Mouse (Mus musculus): Measurements from ENCODE around the gene Krt8. TPM values are rescaled to one million over a fixed set of nuclear protein-coding genes. Genes with fewer than 3 reads are reported as not detected.

Krt8 gene
- polyA plus RNA-seq, 1 experiment = 0.20 TPM

- Histone ChIP-seq H3K4me3 (ENCODE audit: insufficient read depth, poor library complexity, severe bottlenecking) (no peak overlapping the region), H3K27me3 (ENCODE audit: control insufficient read depth, insufficient read depth, insufficient read length) (peaks cover 45% of the 10 kb centered on the region), H3K79me2 (ENCODE audit: control insufficient read depth, insufficient read depth) (no peaks in the 10 kb centered on the region), H3K79me3 (ENCODE audit: low read depth) (no peaks in the 10 kb centered on the region), H3ac (ENCODE audit: control insufficient read depth, insufficient read length, low read depth) (no peak overlapping the region), H3K36me3 (ENCODE audit: control insufficient read depth, insufficient read depth) (no peaks in the 10 kb centered on the region)
- TF ChIP-seq CTCF (IDR thresholded peaks at IDR 0.05; ENCODE audit: control insufficient read depth, insufficient read depth, insufficient read length) (peak; percentile 54), FOSL1 (IDR thresholded peaks at IDR 0.05; ENCODE audit: insufficient read depth, low read length, poor library complexity, severe bottlenecking) (no peak), USF1 (IDR thresholded peaks at IDR 0.05; ENCODE audit: low read depth) (no peak), MAX (IDR thresholded peaks at IDR 0.05) (no peak)
Observed at GRCm38 (mm10) chr15:101970536-101970935, 33.7 kb downstream of the Krt8 start.

DNA sequence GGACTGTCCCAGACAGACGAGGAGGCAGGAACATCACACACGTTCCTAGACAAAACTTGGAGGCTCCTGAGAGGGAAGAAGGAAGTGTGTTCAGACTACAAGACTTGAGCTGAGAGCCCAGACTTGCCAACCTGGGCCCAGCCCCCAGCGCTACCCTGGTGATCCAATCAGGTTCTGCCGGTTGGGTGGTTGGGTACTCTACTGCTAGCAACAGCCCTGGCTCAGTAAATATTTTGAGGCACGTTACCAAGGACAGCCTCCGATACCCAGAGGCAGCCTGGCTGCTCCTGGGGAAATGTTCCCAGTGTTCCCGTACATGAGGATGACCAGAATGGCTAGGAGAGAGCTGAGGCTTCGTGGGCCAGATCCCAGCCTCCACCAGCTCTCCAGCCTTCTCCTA is 37.5 kb downstream of the Krt8 start:
- Histone ChIP-seq H3K36me3 (ENCODE audit: control insufficient read depth, insufficient read depth) (no peaks in the 10 kb centered on the region), H3K79me3 (ENCODE audit: low read depth) (no peaks in the 10 kb centered on the region), H3K4me3 (ENCODE audit: insufficient read depth, poor library complexity, severe bottlenecking) (no peak overlapping the region), H3K27me3 (ENCODE audit: control insufficient read depth, insufficient read depth, insufficient read length) (peaks cover 68% of the 10 kb centered on the region), H3ac (ENCODE audit: control insufficient read depth, insufficient read length, low read depth) (no peak overlapping the region), H3K79me2 (ENCODE audit: control insufficient read depth, insufficient read depth) (no peaks in the 10 kb centered on the region)
- TF ChIP-seq CTCF (IDR thresholded peaks at IDR 0.05; ENCODE audit: control insufficient read depth, insufficient read depth, insufficient read length) (no peak), MAX (IDR thresholded peaks at IDR 0.05) (no peak), FOSL1 (IDR thresholded peaks at IDR 0.05; ENCODE audit: insufficient read depth, low read length, poor library complexity, severe bottlenecking) (no peak), CEBPB (IDR thresholded peaks at IDR 0.05; ENCODE audit: low read depth) (no peak), MYOD1 (IDR thresholded peaks at IDR 0.05; ENCODE audit: control insufficient read depth, insufficient read length, low read depth) (no peak), USF1 (IDR thresholded peaks at IDR 0.05; ENCODE audit: low read depth) (no peak), MYOG (IDR thresholded peaks at IDR 0.05; ENCODE audit: control insufficient read depth, extremely low read depth, insufficient read length) (no peak)

DNA sequence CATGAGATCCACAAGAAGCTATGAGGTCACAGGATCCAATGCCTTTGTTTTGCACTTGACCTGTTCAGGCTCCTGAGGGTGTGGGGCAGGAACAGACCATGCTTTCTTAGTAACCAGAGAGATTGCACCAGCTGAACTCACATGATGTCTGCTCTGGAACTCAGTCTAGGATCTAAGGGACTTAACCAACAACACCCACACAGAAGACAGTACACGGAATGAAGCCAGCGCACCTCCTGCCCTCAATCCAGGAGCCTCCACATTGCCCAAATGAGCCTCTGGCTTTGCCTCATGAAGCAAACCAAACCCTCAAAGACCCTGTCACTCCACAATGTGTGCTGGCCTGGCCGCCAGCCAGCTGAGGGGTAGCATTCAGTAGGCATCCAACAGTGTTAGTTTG is 45.4 kb downstream of the Krt8 start:
- H3K36me3 ChIP-seq (ENCODE audit: control insufficient read depth, insufficient read depth) = no peaks in the 10 kb centered on the region
- no peaks in the 10 kb centered on the region for H3K79me3 ChIP-seq (ENCODE audit: low read depth)

GRCm38 (mm10) chr15:101954187-101954586 is 50.1 kb downstream of the Krt8 start, which contains the start of gene Krt78:
TSS of gene Krt78 (minus strand) at chr15:101954287.
- no peak within 1 kb of the TSS for H3ac ChIP-seq (ENCODE audit: control insufficient read depth, insufficient read length, low read depth)
- no peak within 1 kb of the TSS for H3K4me3 ChIP-seq (ENCODE audit: insufficient read depth, poor library complexity, severe bottlenecking)
- H3K79me2 ChIP-seq (ENCODE audit: control insufficient read depth, insufficient read depth) = no peaks in the 10 kb centered on the region
- H3K79me3 ChIP-seq (ENCODE audit: low read depth) = no peaks in the 10 kb centered on the region
- H3K36me3 ChIP-seq (ENCODE audit: control insufficient read depth, insufficient read depth) = no peaks in the 10 kb centered on the region
- H3K27me3 ChIP-seq (ENCODE audit: control insufficient read depth, insufficient read depth, insufficient read length) = peaks cover 86% of the 10 kb centered on the region
- TF ChIP-seq USF1 (IDR thresholded peaks at IDR 0.05; ENCODE audit: low read depth) (no peak), CEBPB (IDR thresholded peaks at IDR 0.05; ENCODE audit: low read depth) (no peak), MAX (IDR thresholded peaks at IDR 0.05) (no peak), CTCF (IDR thresholded peaks at IDR 0.05; ENCODE audit: control insufficient read depth, insufficient read depth, insufficient read length) (no peak), FOSL1 (IDR thresholded peaks at IDR 0.05; ENCODE audit: insufficient read depth, low read length, poor library complexity, severe bottlenecking) (no peak), MYOG (IDR thresholded peaks at IDR 0.05; ENCODE audit: control insufficient read depth, extremely low read depth, insufficient read length) (no peak), MYOD1 (IDR thresholded peaks at IDR 0.05; ENCODE audit: control insufficient read depth, insufficient read length, low read depth) (no peak)

More for the DNA sequence above, 45.4 kb downstream of the Krt8 start:
- H3K27me3 ChIP-seq (ENCODE audit: control insufficient read depth, insufficient read depth, insufficient read length) = peaks cover 59% of the 10 kb centered on the region
- H3ac ChIP-seq (ENCODE audit: control insufficient read depth, insufficient read length, low read depth) = no peak overlapping the region
- TF ChIP-seq MYOD1 (IDR thresholded peaks at IDR 0.05; ENCODE audit: control insufficient read depth, insufficient read length, low read depth) (no peak), USF1 (IDR thresholded peaks at IDR 0.05; ENCODE audit: low read depth) (no peak), CEBPB (IDR thresholded peaks at IDR 0.05; ENCODE audit: low read depth) (no peak), MAX (IDR thresholded peaks at IDR 0.05) (no peak), MYOG (IDR thresholded peaks at IDR 0.05; ENCODE audit: control insufficient read depth, extremely low read depth, insufficient read length) (no peak)
- no peaks in the 10 kb centered on the region for H3K79me2 ChIP-seq (ENCODE audit: control insufficient read depth, insufficient read depth)
- H3K4me3 ChIP-seq (ENCODE audit: insufficient read depth, poor library complexity, severe bottlenecking) = no peak overlapping the region

- H3K79me2 ChIP-seq (ENCODE audit: control insufficient read depth, insufficient read depth) = no peaks in the 10 kb centered on the region
- no peaks in the 10 kb centered on the region for H3K79me3 ChIP-seq (ENCODE audit: low read depth)
- H3ac ChIP-seq (ENCODE audit: control insufficient read depth, insufficient read length, low read depth) = no peak overlapping the region
- TF ChIP-seq CTCF (IDR thresholded peaks at IDR 0.05; ENCODE audit: control insufficient read depth, insufficient read depth, insufficient read length) = no peak
- TF ChIP-seq MYOD1 (IDR thresholded peaks at IDR 0.05; ENCODE audit: control insufficient read depth, insufficient read length, low read depth) = no peak
- no peak for TF ChIP-seq MAX (IDR thresholded peaks at IDR 0.05)
- TF ChIP-seq CEBPB (IDR thresholded peaks at IDR 0.05; ENCODE audit: low read depth) = no peak
- no peak overlapping the region for H3K4me3 ChIP-seq (ENCODE audit: insufficient read depth, poor library complexity, severe bottlenecking)
- H3K27me3 ChIP-seq (ENCODE audit: control insufficient read depth, insufficient read depth, insufficient read length) = peaks cover 86% of the 10 kb centered on the region
- H3K36me3 ChIP-seq (ENCODE audit: control insufficient read depth, insufficient read depth) = no peaks in the 10 kb centered on the region
Observed at GRCm38 (mm10) chr15:101952733-101953474, 51.4 kb downstream of the Krt8 start.

Other genes starting within 250 kb of the Krt8 start
- gene Krt72, start 218.0 kb downstream of the Krt8 start, polyA plus RNA-seq (2012; fragmentation: generic; extraction: Trizol) = not detected
- not detected for gene Krt73, start 202.1 kb downstream of the Krt8 start, polyA plus RNA-seq (2012; fragmentation: generic; extraction: Trizol)
- gene Krt2, start 186.3 kb downstream of the Krt8 start, polyA plus RNA-seq (2012; fragmentation: generic; extraction: Trizol) = not detected
- gene Krt1, start 153.7 kb downstream of the Krt8 start, polyA plus RNA-seq (2012; fragmentation: generic; extraction: Trizol) = not detected
- gene Krt77, start 134.8 kb downstream of the Krt8 start, polyA plus RNA-seq (2012; fragmentation: generic; extraction: Trizol) = not detected
- not detected for gene Krt76, start 111.6 kb downstream of the Krt8 start, polyA plus RNA-seq (2012; fragmentation: generic; extraction: Trizol)
- gene Krt4, start 79.7 kb downstream of the Krt8 start, polyA plus RNA-seq (2012; fragmentation: generic; extraction: Trizol) = not detected
- gene Krt79, start 64.2 kb downstream of the Krt8 start, polyA plus RNA-seq (2012; fragmentation: generic; extraction: Trizol) = 0.07 TPM
- not detected for gene Krt78, start 50.2 kb downstream of the Krt8 start, polyA plus RNA-seq (2012; fragmentation: generic; extraction: Trizol)
- 0.04 TPM for gene Krt18, start 23.7 kb upstream of the Krt8 start, polyA plus RNA-seq (2012; fragmentation: generic; extraction: Trizol)
- 268 TPM for gene Eif4b, start 69.3 kb upstream of the Krt8 start, polyA plus RNA-seq (2012; fragmentation: generic; extraction: Trizol)
- 67.8 TPM for gene Tns2, start 95.9 kb upstream of the Krt8 start, polyA plus RNA-seq (2012; fragmentation: generic; extraction: Trizol)
- gene Spryd3, start 131.8 kb upstream of the Krt8 start, polyA plus RNA-seq (2012; fragmentation: generic; extraction: Trizol) = 47.1 TPM
- 297 TPM for gene Igfbp6, start 139.9 kb upstream of the Krt8 start, polyA plus RNA-seq (2012; fragmentation: generic; extraction: Trizol)
- gene Soat2, start 146.0 kb upstream of the Krt8 start, polyA plus RNA-seq (2012; fragmentation: generic; extraction: Trizol) = 0.06 TPM
- gene Zfp740, start 198.8 kb upstream of the Krt8 start, polyA plus RNA-seq (2012; fragmentation: generic; extraction: Trizol) = 45.8 TPM
- gene Csad, start 200.2 kb upstream of the Krt8 start, polyA plus RNA-seq (2012; fragmentation: generic; extraction: Trizol) = 26.4 TPM
- 58.8 TPM for gene Itgb7, start 227.5 kb upstream of the Krt8 start, polyA plus RNA-seq (2012; fragmentation: generic; extraction: Trizol)

Measured in C2C12 (cell line).